Mouse (Mus musculus) heart, embryonic 14.5 days (tissue): ENCODE results near the gene Dda1. TPM values are rescaled to one million over a fixed set of nuclear protein-coding genes. Genes with fewer than 3 reads are reported as not detected.
"Not testable (repeated sequence)": the region's sequence is repeated elsewhere in the genome, so short reads cannot be mapped to it uniquely, and the experiment has no call there.

Experiments
- ATAC-seq: fragments of 200-750 bp; cut with Nextera tagmentation; 2 replicates; pipeline ENCODE4 v1.8.0; 2017; ENCODE audit warnings: low read depth, moderate TSS enrichment; ENCODE audit not compliant: insufficient number of reproducible peaks, insufficient read depth, low FRiP score
- H3K27ac ChIP-seq, 2 experiments: fragments of 200-500 bp in 1 of 2; fragments of 300-500 bp in 1 of 2; sonication (generic) in 1 of 2; replicated peaks in 1 of 2; 2 replicates each; pipeline ENCODE4 v1.5.1; 2012 to 2014; ENCODE audit warnings: low read depth in 2 of 2, low read length in 2 of 2, control low read depth in 1 of 2, mild to moderate bottlenecking in 1 of 2, mixed read lengths in 1 of 2; ENCODE audit not compliant: control insufficient read depth in 1 of 2, insufficient read depth in 1 of 2
- H3K27me3 ChIP-seq: fragments of 300-500 bp; sonication (generic); 2 replicates; pipeline ENCODE4 v1.6.1; 2014; ENCODE audit warnings: mild to moderate bottlenecking, low read length, control low read depth; ENCODE audit not compliant: control insufficient read depth, insufficient read depth
- H3K36me3 ChIP-seq: fragments of 300-500 bp; sonication (generic); 2 replicates; pipeline ENCODE4 v1.6.1; 2014; ENCODE audit warnings: mild to moderate bottlenecking, control low read depth, low read length, mixed read lengths; ENCODE audit not compliant: control insufficient read depth, insufficient read depth
- H3K4me1 ChIP-seq, 2 experiments: fragments of 200-500 bp in 1 of 2; fragments of 300-500 bp in 1 of 2; sonication (generic) in 1 of 2; 2 replicates each; pipeline ENCODE4 v1.6.1; 2012 to 2014; ENCODE audit warnings: low read length in 2 of 2, control low read depth in 1 of 2, mixed read lengths in 1 of 2; ENCODE audit not compliant: control insufficient read depth in 2 of 2, insufficient read depth in 2 of 2
- H3K4me2 ChIP-seq: fragments of 300-500 bp; sonication (generic); 2 replicates; pipeline ENCODE4 v1.6.1; 2014; ENCODE audit warnings: mild to moderate bottlenecking, low read length
- H3K4me3 ChIP-seq, 2 experiments: fragments of 200-500 bp in 1 of 2; fragments of 300-500 bp in 1 of 2; sonication (generic) in 1 of 2; 2 replicates each; pipeline ENCODE4 v1.5.1; 2012 to 2014; ENCODE audit warnings: low read length in 2 of 2, mild to moderate bottlenecking in 2 of 2, control low read depth in 1 of 2, low read depth in 1 of 2, moderate library complexity in 1 of 2; ENCODE audit not compliant: control insufficient read depth in 1 of 2, insufficient read depth in 1 of 2
- H3K9ac ChIP-seq: fragments of 300-500 bp; sonication (generic); 2 replicates; pipeline ENCODE4 v1.6.1; 2014; ENCODE audit warnings: mild to moderate bottlenecking, low read length
- H3K9me3 ChIP-seq: fragments of 300-500 bp; sonication (generic); 2 replicates; pipeline ENCODE4 v1.6.1; 2016; ENCODE audit warnings: low read length, control low read depth; ENCODE audit not compliant: control insufficient read depth
- WGBS: fragments of 180-500 bp; shearing (Covaris S2); extraction: QIAGEN DNeasy Blood & Tissue Kit; methylation state at CpG from one replicate; pipeline ENCODE4 v1.1.7; 2014; 5-methylcytosine and 5-hydroxymethylcytosine counted together
- polyA plus RNA-seq: library from polyadenylated mRNA; unstranded; fragments of >200 nt; fragmentation: Nextera tagmentation; extraction: Ambion mirVana; gene quantifications from 2 replicates; pipeline ENCODE4 v1.2.1, GENCODE M21; 2014

Gene Dda1
- 76.7 and 79.1 TPM in 2 replicates for polyA plus RNA-seq

- Histone ChIP-seq H3K36me3 (peaks cover 41% of the 10 kb centered on the region), H3K4me3 (peak within 1 kb of the TSS; percentile 81 to 84), H3K27me3 (no peaks in the 10 kb centered on the region), H3K9ac (peak within 1 kb of the TSS; percentile 86), H3K4me2 (peak within 1 kb of the TSS; percentile 94), H3K27ac (no peak within 1 kb of the TSS), H3K4me1 (peaks cover 15 to 24% of the 10 kb centered on the region in 2 experiments), H3K9me3 (no peaks in the 10 kb centered on the region)
- under 1% methylated on average over 49 of the region's 52 CpGs for WGBS
- ATAC-seq, result peak; percentile 87
Measured at GRCm38 (mm10) chr8:71468916-71469315, at the start of gene Dda1. Gene Dda1, plus strand, starts transcription at chr8:71469199.

- Histone ChIP-seq H3K27ac (no peak overlapping the region), H3K4me3 (no peak overlapping the region), H3K36me3 (no peaks in the 10 kb centered on the region), H3K27me3 (no peaks in the 10 kb centered on the region; the same call in 1 of the 2 replicates), H3K9me3 (0 out of 2 replicates have a peak, but pooled peaks cover 3% of the 10 kb centered on the region), H3K4me2 (no peak overlapping the region), H3K4me1 (no peaks in the 10 kb centered on the region), H3K9ac (no peak overlapping the region)
- no peak for ATAC-seq
Measured at GRCm38 (mm10) chr8:71422121-71422520, 46.9 kb upstream of the Dda1 start.

- not testable (repeated sequence) for ATAC-seq, H3K27ac ChIP-seq, H3K36me3 ChIP-seq, H3K4me2 ChIP-seq, H3K9me3 ChIP-seq, H3K27me3 ChIP-seq, H3K4me3 ChIP-seq, H3K9ac ChIP-seq, H3K4me1 ChIP-seq
- 76% methylated on average over 1 of the region's 1 CpGs for WGBS
Measured at GRCm38 (mm10) chr8:71432935-71433334, 36.1 kb upstream of the Dda1 start.

- H3K9me3 ChIP-seq, result 0 out of 2 replicates have a peak, but pooled peaks cover 2% of the 10 kb centered on the region
- 48% methylated on average over 3 of the region's 3 CpGs for WGBS
- ATAC-seq, result no peak
Measured at GRCm38 (mm10) chr8:71437041-71437440, 32.0 kb upstream of the Dda1 start.

GRCm38 (mm10) chr8:71441404-71441803 lies 27.6 kb upstream of the Dda1 start:
- no peak for ATAC-seq
- Histone ChIP-seq H3K27me3 (0 out of 2 replicates have a peak, but pooled peaks cover 2% of the 10 kb centered on the region), H3K27ac (no peak overlapping the region), H3K9me3 (no peaks in the 10 kb centered on the region), H3K9ac (no peak overlapping the region), H3K4me1 (no peaks in the 10 kb centered on the region), H3K36me3 (no peaks in the 10 kb centered on the region), H3K4me2 (no peak overlapping the region), H3K4me3 (no peak overlapping the region)
- WGBS, result 0% methylated on average over 7 of the region's 7 CpGs

More at GRCm38 (mm10) chr8:71437041-71437440, 32.0 kb upstream of the Dda1 start:
- H3K36me3 ChIP-seq, result no peaks in the 10 kb centered on the region
- H3K27ac ChIP-seq, result no peak overlapping the region
- no peak overlapping the region for H3K9ac ChIP-seq
- H3K27me3 ChIP-seq, result no peaks in the 10 kb centered on the region
- H3K4me1 ChIP-seq, result no peaks in the 10 kb centered on the region
- no peak overlapping the region for H3K4me2 ChIP-seq
- no peak overlapping the region for H3K4me3 ChIP-seq

- no peak for ATAC-seq
- WGBS, result 73% methylated on average over 7 of the region's 7 CpGs
- Histone ChIP-seq H3K4me2 (no peak overlapping the region), H3K4me3 (no peak overlapping the region), H3K36me3 (no peaks in the 10 kb centered on the region), H3K9ac (no peak overlapping the region), H3K27ac (no peak overlapping the region), H3K27me3 (0 out of 2 replicates have a peak, but pooled peaks cover 2% of the 10 kb centered on the region), H3K4me1 (no peaks in the 10 kb centered on the region), H3K9me3 (no peaks in the 10 kb centered on the region)
Measured at GRCm38 (mm10) chr8:71445096-71445495, 23.9 kb upstream of the Dda1 start.

- no peak for ATAC-seq
- H3K4me2 ChIP-seq, result no peak overlapping the region
- H3K4me3 ChIP-seq, result no peak overlapping the region
- no peaks in the 10 kb centered on the region for H3K4me1 ChIP-seq
- no peaks in the 10 kb centered on the region for H3K9me3 ChIP-seq
- H3K27ac ChIP-seq, result no peak overlapping the region
- peaks cover 2% of the 10 kb centered on the region; the same call in 1 of the 2 replicates for H3K36me3 ChIP-seq
- 64% methylated on average over 4 of the region's 4 CpGs for WGBS
- no peak overlapping the region for H3K9ac ChIP-seq
- H3K27me3 ChIP-seq, result no peaks in the 10 kb centered on the region
Measured at GRCm38 (mm10) chr8:71451337-71451736, 17.7 kb upstream of the Dda1 start.

GRCm38 (mm10) chr8:71451777-71452176 lies 17.2 kb upstream of the Dda1 start:
- no peak overlapping the region for H3K27ac ChIP-seq
- no peaks in the 10 kb centered on the region for H3K4me1 ChIP-seq
- no peak overlapping the region for H3K4me3 ChIP-seq
- no peak overlapping the region for H3K4me2 ChIP-seq
- H3K9me3 ChIP-seq, result no peaks in the 10 kb centered on the region
- peaks cover 5% of the 10 kb centered on the region; the same call in 1 of the 2 replicates for H3K36me3 ChIP-seq
- no peaks in the 10 kb centered on the region for H3K27me3 ChIP-seq
- H3K9ac ChIP-seq, result no peak overlapping the region
- WGBS, result 40% methylated on average over 11 of the region's 11 CpGs
- ATAC-seq, result no peak
